Mouse (Mus musculus): ENCODE data around the gene Lsm14b.

The Lsm14b gene

DNA sequence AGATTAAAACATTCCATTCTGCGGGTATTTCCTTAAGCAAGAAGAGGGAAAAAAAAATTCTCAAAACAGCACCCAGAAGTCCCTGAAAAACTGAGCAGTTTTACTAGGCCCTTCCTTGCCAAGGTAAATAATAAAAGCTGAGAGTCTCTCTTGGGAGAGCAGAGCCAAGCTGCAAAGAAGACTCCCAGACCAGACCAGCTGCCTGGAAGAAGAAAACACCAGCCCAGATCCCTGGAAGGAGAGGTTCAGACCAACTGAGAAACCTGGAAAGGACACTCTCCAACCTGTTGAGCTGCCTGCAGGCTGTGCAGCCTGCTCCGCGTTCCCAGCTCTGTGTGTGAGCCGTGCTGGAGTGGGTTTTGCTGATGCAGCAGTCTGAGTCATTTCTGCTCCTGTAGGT lies 7.2 kb upstream of the Lsm14b start:
- DNase-seq (ENCODE audit: low read depth, low spot score): no peak

DNA sequence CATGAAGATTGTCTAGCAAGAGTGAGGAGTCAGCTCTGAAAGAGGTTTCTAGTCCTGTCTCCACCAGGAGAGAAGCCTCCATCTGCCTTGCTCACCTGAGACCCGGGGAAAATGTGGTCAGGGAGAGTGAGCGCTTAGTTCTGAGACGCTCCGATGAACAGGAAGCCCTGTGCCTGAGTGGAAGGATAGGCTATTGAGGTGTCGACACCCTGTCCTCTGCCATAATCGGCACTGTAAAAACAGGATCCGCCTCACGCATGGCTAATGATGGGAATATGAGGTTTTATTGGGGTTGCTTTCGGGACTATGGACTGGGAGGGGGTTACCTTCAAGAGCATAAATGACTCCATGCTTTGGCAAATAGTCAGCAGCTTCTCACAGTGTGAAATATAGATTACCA lies 6.2 kb upstream of the Lsm14b start:
- DNase-seq (ENCODE audit: low read depth, low spot score): no peak

DNA sequence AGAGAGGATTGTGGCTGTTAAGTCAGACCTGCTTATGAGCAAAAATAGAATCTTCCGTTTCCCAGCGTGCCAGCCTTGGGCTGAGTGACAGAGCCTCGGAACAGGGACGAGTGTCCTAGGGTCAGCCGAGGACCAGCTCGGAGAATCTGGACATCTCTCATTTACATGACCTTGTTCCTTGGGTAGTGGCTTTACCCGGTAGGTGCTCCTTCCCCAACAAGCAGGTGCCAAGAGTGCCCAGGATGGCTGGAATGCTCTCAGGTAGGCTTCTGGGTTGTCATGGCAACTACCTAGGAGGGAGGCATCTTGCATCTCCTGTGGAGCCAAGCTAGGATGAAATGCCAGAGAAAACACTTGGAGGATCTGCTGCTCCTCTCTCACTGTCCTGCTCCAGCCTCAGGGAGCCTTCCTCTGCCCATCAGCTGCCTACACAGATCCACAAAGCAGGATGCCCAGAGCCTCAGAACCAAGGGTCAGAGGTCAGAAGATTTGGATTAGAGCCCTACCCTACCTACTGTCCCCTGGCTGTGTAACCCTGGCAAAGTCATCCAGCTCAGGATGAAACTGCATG lies 4.6 kb upstream of the Lsm14b start:
- no peak for DNase-seq (ENCODE audit: low read depth, low spot score)

DNA sequence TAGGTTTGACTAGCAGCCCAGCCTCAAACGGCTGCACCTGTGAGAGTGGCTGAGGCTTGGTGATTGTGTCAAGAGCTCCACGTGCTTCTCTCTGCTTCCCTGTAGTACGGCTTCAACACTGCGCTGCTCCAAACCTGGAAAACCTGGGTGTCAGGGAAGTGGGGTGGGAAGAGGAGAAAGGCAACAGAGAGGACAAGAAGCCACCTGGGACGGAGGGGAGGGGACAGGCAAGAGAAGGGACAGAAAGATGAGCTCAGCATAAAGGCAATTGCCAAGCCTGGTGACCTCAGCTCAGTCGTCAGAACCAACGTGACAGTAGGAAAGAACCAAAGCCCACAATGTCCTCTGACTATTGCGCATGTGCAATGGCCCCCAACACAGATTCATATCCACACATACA lies 3.9 kb upstream of the Lsm14b start:
- DNase-seq (ENCODE audit: low read depth, low spot score): no peak

DNA sequence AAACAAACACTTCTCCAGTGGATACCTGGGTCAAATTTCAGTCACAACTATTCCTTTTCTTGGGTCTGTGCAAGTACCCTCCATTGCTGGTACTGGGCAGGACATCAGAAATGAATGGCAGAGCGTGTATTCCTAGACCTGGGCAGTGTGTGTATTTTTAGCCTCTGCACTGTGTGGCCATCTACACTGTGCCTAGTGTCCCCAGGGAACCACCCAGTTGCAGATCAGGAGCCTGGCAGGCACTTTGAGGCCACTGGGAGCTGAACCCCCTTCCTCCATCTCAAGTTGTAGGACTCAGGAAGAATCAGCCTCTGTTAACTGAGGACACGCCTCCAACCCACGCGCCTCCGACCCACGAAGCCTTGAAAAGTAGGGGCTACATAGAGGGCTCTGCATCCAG lies 2.0 kb upstream of the Lsm14b start:
- DNase-seq (ENCODE audit: low read depth, low spot score): no peak

DNA sequence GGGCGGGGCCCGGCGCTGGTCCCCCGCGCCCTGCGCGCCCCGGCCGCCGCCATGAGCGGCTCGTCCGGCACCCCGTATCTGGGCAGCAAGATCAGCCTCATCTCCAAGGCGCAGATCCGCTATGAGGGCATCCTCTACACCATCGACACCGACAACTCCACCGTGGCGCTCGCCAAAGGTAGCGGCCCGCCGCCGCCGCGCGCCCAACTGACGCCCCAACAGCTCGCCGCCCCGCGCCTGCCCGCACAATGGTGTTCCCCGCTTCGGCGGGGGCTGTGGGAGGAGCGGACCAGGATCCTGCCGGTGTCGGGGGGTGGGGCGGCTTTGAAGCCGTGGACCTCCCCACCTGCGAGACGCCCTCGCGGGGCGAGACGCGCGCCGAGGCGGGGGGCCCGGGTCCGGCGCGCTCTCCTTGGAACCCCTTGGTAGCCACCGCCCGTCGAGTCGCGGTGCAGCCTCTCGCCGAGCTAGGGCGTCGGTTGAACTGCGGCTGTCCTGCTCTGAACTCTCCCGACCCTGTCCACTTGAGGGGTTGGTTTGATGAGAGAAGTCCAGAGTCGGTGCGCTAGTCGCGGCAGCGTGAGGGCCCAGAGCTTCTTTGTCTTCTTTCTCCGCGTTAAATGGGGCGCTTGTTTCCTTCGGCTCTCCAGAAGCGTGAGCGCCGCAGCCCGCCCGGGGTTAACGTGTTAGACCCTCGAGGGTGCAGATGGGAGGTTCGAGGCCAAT lies 511 bp downstream of the Lsm14b start:
- DNase-seq (ENCODE audit: low read depth, low spot score): peak; percentile 64

DNA sequence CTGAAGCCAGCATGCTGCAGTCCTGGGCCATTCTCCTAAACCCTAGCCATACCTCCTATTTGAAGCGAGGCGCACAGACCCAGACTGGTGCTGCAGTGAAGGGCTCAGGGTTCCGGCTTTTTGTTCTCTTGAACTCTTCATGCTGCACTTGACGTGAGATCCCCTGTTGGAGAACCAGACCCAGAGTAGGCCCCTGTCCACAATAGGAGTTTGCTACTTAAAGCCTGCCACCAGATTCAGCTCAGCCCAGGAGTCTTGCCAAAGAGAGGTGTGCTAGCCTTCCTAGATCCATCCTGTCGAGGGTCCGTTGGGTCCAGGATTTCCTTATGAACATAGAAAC lies 1.0 kb downstream of the Lsm14b start:
- DNase-seq (ENCODE audit: low read depth, low spot score): no peak

DNA sequence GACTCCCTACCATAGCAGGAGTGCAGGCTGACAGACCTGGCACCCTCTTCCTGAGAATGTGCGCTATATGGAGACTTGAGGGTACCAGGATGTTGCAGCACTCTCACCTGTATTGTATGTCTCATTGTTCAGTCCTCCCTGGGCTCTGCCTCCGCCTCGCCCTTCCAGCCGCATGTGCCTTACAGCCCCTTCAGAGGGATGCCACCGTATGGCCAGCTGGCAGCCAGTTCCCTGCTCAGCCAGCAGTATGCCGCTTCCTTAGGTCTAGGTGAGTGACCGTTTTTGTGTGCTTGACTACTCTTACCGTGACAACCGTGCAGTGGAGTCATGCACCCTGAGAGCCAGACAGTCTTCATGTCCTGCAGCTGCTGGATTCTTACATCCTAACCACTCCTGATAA lies 3.0 kb downstream of the Lsm14b start:
- no peak for DNase-seq (ENCODE audit: low read depth, low spot score)

DNA sequence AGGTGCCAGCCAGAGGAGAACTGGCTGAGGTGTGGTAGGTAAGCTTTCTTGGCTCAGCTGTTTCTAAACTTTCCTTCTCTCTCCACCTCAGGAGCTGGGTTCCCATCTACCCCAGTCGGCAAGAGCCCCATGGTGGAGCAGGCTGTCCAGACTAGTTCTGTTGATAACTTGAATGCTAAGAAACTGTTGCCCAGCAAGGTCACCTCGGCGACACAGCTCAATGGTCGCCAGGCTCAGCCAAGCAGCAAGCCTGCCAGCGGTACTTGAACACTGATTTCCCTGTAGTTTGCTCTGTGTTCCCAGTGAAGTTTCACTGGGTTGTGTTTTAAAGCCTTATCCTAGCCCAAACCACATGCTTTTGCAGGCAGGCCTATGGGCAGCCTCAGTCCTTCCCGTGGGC lies 6.5 kb downstream of the Lsm14b start:
- DNase-seq (ENCODE audit: low read depth, low spot score): no peak

DNA sequence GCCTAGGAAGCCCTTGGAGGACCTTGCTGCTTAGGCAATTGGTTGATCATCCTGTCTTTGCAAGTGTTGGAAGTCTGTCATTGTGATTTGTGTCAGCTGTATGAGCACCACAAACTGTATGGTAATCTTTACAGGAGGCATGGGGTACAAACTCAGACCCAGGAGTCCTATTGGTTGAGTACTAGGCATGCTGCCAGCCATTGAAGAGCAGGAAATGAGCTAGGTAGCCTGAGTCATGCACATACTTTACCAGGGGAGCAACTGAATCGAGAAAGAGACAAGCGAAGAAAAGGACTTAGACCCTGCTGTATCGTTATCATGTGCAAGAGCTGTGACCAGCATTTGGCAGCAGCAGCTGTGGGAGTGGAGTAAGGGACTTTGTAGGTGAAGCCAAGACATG lies 8.1 kb downstream of the Lsm14b start:
- DNase-seq (ENCODE audit: low read depth, low spot score): no peak

DNA sequence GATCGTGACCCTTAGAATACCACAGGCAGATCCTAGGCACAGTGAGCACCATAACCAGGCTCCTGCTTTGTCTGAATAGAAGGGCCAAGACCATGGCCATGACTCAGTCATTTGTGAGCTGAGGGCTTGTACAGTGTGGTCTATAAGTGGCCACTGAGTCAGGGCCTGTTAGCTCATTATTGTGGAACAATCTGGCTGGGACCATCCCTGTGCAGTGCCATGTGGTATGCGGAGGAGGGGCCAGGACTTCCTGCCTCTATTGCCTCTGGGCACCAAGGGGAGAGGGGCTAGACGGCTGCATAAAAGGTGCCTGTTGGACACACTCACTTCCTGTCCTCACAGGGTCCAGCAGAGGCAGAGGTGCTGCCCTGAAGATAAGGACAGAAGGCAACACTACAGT lies 9.2 kb downstream of the Lsm14b start:
- DNase-seq (ENCODE audit: low read depth, low spot score): no peak

DNA sequence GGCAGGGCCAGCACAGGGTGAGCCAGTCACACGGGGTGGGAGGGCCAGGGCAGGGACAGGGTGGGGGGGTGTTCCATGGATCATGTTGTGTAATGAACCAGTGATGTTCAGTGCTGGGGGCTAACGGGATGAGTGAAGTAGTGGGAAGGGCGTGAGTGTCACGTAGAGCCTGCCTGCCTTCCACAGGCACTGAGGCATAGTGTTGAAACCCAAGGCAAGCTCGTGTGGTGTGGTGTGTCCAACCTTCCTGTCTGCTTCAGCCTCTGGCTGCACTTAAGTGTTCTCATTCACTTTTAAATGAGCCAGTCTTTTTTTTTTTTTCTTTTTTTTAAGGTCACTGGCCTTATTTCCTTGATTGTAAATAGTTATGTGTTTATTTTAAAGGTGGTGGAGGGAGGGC lies 10.0 kb downstream of the Lsm14b start:
- no peak for DNase-seq (ENCODE audit: low read depth, low spot score)

DNA sequence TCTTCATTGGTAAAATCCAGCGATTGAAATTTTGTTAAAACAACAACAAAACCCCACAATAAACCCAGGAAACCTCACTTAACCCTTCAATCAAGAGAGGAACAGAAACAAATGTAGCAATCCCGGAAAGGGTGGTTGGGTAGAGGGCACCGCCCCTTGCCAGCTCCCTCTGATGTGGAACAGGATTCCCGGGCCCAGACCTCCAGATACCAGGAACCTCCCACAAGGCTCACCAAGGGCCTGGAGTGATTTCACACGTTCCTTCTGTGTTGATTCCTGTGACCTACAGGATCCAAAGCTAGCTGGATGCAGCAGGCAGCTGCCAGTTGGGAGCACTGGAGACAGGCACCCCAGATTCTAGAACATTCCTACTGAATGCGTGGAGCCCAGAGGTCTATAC lies 15.6 kb downstream of the Lsm14b start:
- no peak for DNase-seq (ENCODE audit: low read depth, low spot score)

DNA sequence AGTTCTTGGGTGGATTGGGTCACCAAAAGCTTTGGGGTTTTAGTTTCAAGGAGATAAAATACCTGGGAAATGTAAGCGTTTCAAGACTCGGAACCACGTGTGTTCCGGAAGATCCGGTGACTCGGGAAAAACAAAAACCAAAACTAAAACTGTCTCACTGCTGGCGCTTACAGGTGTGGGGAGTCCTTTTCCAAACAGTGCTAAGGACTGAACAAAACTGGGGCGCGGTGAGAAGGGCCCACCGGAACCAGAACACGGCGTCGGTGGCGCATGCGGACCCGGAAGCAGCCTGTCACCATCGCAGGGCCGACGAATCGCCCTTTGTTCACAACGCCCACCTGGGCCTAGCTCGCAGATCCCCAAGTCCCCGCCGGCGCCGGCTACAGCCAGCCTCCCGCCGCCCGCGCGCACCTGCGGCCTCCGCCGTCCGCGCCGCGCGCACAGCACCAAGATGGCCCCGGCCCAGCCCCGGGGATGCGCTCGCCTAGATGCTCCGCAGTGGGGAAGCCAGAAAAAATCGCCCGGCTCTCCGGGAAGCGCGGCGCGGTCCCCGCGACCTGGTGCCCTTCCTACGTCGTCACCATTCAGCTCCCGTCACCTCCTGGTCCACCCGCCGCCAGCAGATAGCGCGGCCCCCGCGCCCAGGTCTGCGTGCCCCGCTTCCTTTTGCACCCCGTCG lies 16.9 kb downstream of the Lsm14b start:
- peak; percentile 77 for DNase-seq (ENCODE audit: low read depth, low spot score)

DNA sequence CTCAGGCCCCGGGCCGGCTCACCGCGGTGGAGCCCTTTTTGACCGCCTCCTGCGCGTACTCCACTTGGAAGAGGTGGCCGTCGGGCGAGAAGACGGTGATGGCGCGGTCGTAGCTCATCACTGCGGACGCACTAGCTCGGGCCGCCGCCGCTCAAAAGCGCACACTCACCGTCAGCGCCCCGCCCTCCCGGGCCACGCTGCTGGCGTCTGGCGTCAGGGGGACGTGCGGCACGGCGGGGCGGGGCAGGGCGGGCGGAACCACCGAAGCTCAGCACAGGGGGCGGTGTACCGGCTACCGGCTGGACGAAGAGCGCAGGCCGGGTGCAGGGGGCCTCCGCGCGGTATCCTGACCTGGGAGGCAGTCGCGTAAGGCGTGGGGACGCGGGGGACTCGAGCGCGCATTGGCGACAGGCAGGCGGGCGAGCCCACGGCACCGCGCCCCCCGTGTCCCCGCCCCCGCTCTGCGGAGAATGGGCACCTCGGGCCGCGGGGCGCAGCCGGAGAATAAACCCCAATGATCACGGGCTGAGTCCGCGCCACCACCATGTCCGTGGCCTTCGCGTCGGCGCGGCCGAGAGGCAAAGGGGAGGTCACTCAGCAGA lies 17.6 kb downstream of the Lsm14b start, which contains the start of the genes Psma7 and Ss18l1:
Gene Psma7 (minus strand): TSS at position 178 of the 602 bp plus-strand sequence.
Gene Ss18l1 (plus strand): TSS at position 254 of the 602 bp plus-strand sequence.
- DNase-seq (ENCODE audit: low read depth, low spot score): peak; percentile 94

DNA sequence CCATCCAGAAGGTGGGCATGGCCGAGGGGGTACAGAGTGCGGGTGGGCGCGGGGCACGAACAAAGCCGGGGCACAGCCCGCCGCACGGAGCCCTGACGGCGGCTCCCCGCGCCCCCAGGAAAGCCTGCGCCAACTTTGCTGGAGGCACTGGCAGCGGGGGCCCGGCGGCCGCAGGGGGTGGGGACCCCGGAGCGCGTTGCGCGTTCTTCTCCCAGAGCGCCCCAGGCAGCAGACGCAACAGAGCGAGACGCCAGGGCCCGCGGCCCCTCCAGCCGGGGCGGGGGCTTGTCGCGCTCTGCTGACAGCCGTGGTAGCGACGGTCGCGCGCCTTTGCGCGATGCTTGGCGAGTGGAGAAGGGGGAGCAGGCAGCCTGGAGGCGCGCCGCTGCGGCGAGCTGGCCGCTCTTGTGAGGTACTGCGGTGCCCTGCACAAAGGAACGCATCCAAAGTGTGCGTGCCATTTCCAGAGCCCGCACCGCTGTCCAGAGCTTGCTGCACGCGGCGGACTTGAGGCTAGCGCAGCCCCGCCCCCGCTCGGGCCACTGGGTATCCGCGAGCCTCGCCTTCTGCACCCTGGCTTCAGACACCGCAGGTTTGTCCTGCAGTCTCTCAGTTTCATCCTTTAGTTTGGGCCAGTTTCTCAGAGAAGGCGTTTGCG lies 18.2 kb downstream of the Lsm14b start:
- peak; percentile 88 for DNase-seq (ENCODE audit: low read depth, low spot score)

DNA sequence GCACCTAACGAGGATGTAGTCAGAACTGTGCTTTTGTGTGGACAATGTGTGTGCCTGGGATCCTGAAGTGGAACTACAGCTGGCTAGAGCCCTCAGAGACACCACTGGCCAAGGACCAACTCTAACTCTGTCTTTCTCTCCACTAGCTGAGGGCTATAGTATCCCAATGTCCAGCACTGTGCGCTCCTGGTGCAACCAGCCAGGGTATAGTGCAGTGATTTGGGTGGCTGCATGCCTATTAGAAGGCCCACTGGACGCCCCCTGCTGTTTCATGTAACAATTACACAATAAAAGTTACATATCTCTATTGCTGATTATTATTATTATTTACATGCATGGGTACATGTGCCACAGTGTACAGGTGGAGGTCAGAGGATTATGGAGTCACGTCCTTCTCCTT lies 20.5 kb downstream of the Lsm14b start:
- peak; percentile 74 for DNase-seq (ENCODE audit: low read depth, low spot score)

DNA sequence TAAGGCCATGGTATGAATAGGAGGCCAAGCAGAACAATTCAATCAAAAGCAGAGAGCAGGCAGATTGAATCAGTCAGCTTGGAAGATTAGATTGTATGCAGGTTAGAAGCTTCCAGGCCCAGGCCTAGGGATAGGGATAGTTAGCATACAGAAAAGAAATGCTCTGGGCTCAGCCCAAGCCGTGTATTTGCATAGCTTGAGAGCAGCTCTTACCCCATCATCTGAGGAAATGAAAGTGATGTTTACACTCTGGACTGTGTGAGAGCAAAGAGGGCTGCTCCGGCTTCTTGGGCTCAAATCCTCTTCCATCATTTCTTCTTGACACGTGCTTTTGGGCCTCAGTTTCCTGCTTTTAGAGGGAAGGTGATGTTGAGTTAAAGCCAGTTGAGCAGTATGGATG lies 22.8 kb downstream of the Lsm14b start:
- peak; percentile 75 for DNase-seq (ENCODE audit: low read depth, low spot score)

DNA sequence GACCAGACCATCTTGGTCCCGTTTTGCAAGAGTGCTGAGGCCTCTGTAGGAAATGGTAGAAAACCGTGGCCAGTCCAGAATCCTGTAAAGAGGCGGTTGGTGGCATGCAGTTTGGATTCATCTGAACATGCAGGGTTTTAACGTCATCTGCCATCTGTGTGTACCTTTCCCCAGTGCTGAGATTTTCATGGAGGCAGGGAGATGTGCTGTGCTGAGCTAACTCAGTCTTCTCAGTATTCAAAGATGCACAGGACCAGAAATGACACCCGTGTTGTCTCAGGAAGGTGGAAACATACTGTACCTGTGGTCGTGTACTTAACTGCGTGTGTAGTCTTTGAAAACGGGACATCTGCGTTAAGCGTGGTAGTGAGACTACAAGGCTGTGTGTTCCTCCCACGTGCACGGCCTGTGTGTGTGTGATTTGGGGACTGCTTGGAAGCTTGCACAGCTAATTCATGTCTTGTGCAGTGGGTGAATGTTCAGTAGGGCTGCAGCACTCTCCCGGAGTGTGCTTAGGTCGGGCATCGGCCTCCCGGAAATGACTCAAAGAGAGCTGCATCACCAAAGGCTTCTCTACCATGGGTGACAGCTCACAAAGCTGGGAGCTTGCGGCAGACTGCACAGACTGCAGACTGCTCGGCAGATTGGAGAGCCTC lies 23.3 kb downstream of the Lsm14b start:
- no peak for DNase-seq (ENCODE audit: low read depth, low spot score)

DNA sequence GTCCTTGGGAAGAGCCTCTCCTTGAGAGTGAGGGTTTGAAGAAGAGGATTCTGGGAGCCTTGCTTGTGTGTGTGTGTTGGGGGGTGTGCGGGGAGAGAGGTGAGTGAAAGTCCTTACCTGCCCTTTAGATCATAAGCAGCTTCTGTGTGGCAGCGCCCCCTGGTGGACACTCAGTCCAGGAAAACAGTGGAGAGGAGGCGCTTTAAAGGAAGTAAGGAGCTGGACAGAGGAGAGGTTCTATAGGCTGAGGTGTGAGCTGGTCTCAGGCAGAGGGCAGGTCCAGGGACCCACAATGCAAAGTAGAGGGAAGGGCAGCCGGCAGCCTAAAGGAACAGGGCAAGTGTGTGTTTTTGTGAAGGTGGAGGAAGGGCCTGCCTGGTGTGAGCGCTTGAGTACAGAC lies 26.2 kb downstream of the Lsm14b start:
- DNase-seq (ENCODE audit: low read depth, low spot score): peak; percentile 83

DNA sequence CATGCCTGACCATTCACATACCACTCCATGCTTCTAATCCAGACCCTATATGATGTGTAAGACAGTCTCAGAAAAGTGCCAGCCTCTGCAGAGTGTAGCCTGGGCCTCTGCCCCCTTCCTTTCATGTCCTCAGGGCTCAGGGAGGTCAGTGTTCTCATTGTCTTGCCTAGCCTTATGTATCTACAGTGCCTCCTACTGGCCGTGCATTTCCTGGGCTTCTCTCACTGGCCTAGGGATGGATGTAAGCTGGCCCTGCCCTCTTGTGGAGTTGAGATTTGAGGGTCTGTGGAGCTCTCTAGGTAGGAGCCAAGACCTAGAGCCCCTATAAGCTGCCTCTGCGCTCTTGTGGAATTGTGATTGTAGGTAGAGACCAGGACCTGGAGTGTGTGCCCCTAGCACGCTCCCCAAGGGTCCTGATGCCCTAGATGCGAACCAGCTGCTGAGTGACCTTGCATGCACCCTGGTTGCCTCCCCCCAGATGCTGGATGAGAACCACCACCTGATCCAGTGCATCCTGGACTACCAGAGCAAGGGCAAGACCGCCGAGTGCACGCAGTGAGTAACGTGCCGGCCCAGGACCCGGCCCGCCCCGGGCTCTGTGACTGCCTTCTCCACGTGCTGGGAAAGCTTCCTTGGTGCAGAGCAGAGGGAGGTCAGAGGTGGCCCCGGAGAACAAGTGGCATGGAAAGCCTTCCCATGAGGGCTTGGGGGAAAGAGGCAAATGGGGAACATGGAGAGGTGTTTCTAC lies 27.4 kb downstream of the Lsm14b start:
- peak; percentile 62 for DNase-seq (ENCODE audit: low read depth, low spot score)

All from A20 (cell line).